Mouse (Mus musculus) brown adipose tissue, adult 24 weeks (tissue): ENCODE results near the gene Drosha. TPM values are rescaled to one million over a fixed set of nuclear protein-coding genes. Genes with fewer than 3 reads are reported as not detected.

ENCODE experiments used
- polyA plus RNA-seq: library from polyadenylated mRNA; stranded (reverse); fragments of >200 nt; gene quantifications from 2 replicates; pipeline ENCODE4 v1.2.4, GENCODE M21; 2012; ENCODE audit not compliant: missing spikeins, insufficient read depth, insufficient read length

Drosha gene
- polyA plus RNA-seq, 1 experiment, result 15.7 TPM

Other genes starting within 250 kb of the Drosha start
- 23.7 and 36.2 TPM in 2 replicates for gene Pdzd2, start 84.9 kb upstream of the Drosha start, polyA plus RNA-seq
- 7.1 and 7.6 TPM in 2 replicates for gene 6030458C11Rik, start 166 bp upstream of the Drosha start, polyA plus RNA-seq